Mouse (Mus musculus) forebrain, embryonic 14.5 days (tissue): ENCODE measurements at regions not wholly inside any gene's neighbourhood (a gene's known extent, or its start where the extent isn't known, plus 50 kb on each side); places are given as distances from the start of the nearest gene placed in this dataset.

Source experiments
- ATAC-seq: fragments of 200-750 bp; cut with Nextera tagmentation; 2 replicates; pipeline ENCODE4 v1.8.0; 2017; ENCODE audit warnings: mild to moderate bottlenecking, moderate library complexity
- DNase-seq: peaks from one replicate; pipeline ENCODE4 v3.0.0-alpha.2; 2015; ENCODE audit warnings: low spot score
- H3K27ac ChIP-seq: fragments of 300-500 bp; sonication (generic); 2 replicates; pipeline ENCODE4 v1.5.1; 2014; ENCODE audit warnings: low read depth, mild to moderate bottlenecking, control low read depth, low read length, moderate library complexity
- H3K27me3 ChIP-seq: fragments of 300-500 bp; sonication (generic); replicated peaks from 2 replicates; pipeline ENCODE4 v1.6.1; 2014; ENCODE audit warnings: low read length, control low read depth, mixed read lengths; ENCODE audit not compliant: control insufficient read depth, insufficient read depth
- H3K36me3 ChIP-seq: fragments of 300-500 bp; sonication (generic); 2 replicates; pipeline ENCODE4 v1.6.1; 2014; ENCODE audit warnings: low read length, control low read depth; ENCODE audit not compliant: control insufficient read depth, insufficient read depth
- H3K4me1 ChIP-seq: fragments of 300-500 bp; sonication (generic); 2 replicates; pipeline ENCODE4 v1.6.1; 2014; ENCODE audit warnings: antibody characterized with exemption, low read length, control low read depth; ENCODE audit not compliant: control insufficient read depth, insufficient read depth
- H3K4me2 ChIP-seq: fragments of 300-500 bp; sonication (generic); 2 replicates; pipeline ENCODE4 v1.6.1; 2014; ENCODE audit warnings: mild to moderate bottlenecking, control low read depth, low read length
- H3K4me3 ChIP-seq: fragments of 300-500 bp; sonication (generic); 2 replicates; pipeline ENCODE4 v1.5.1; 2014; ENCODE audit warnings: low read depth, low read length, control low read depth
- H3K9ac ChIP-seq: fragments of 300-500 bp; sonication (generic); 2 replicates; pipeline ENCODE4 v1.6.1; 2014; ENCODE audit warnings: mild to moderate bottlenecking, low read length, control low read depth, moderate library complexity
- H3K9me3 ChIP-seq: fragments of 300-500 bp; sonication (generic); replicated peaks from 2 replicates; pipeline ENCODE4 v1.6.1; 2016; ENCODE audit warnings: low read length, control low read depth, mixed read lengths; ENCODE audit not compliant: control insufficient read depth
- WGBS: fragments of 180-500 bp; shearing (Covaris S2); extraction: QIAGEN DNeasy Blood & Tissue Kit; methylation state at CpG from one replicate; pipeline ENCODE4 v1.1.7; 2014; 5-methylcytosine and 5-hydroxymethylcytosine counted together

DNA sequence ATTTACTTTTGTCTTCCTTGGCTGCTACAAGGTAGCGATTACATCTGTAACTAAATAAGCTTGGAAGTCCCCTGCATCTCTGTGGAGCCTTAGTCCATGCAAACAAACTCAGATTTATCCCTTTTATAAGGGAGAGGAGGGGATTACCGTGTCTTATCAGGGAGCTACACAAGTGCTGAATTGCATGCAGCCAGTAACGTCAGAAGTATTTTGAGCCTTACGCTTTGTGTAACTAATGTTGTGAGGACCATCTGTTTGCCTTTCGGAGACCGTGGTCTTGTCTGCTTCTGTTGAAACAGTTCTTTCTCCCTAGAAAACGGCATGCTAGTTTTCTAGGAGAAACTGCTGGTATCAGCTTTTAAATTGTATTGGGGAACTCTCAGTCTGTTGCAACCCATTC lies 58.0 kb upstream of the Dmrta1 start:
- Histone ChIP-seq H3K9me3 (no peaks in the 10 kb centered on the region), H3K27me3 (no peaks in the 10 kb centered on the region), H3K4me3 (no peak overlapping the region), H3K4me2 (no peak overlapping the region), H3K36me3 (no peaks in the 10 kb centered on the region), H3K27ac (no peak overlapping the region), H3K9ac (no peak overlapping the region), H3K4me1 (peaks cover 3% of the 10 kb centered on the region; the same call in 1 of the 2 replicates)
- DNase-seq: peak; percentile 38
- ATAC-seq: no peak
- WGBS: 44% methylated on average over 7 of the region's 7 CpGs

DNA sequence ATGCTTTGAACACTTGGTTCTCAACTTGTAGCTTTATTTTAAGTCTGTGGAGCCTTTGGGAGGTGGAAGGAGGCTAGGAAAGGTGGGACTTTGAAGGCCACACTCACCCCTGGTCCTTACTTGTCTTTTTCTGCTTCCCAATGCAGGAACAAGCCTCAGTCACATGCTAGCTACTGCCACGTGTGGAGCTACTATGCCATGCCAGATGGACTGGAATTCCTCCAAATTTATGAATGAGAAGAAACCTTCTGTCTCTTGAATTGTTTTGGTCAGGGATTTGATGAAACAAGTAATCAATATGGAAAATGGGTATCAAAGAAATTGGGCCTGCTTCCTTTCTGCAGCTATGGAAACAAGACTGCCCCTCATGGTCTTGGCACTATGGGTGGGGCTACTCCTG lies 74.5 kb upstream of the Dmrta1 start:
- 52% methylated on average over 1 of the region's 1 CpGs for WGBS
- no peak overlapping the region for H3K9ac ChIP-seq
- no peak overlapping the region for H3K27ac ChIP-seq
- DNase-seq (peak; percentile 43), ATAC-seq (no peak)
- H3K4me2 ChIP-seq: no peak overlapping the region
- H3K27me3 ChIP-seq: no peaks in the 10 kb centered on the region
- no peaks in the 10 kb centered on the region for H3K36me3 ChIP-seq
- no peaks in the 10 kb centered on the region for H3K4me1 ChIP-seq
- H3K9me3 ChIP-seq: no peaks in the 10 kb centered on the region
- no peak overlapping the region for H3K4me3 ChIP-seq

DNA sequence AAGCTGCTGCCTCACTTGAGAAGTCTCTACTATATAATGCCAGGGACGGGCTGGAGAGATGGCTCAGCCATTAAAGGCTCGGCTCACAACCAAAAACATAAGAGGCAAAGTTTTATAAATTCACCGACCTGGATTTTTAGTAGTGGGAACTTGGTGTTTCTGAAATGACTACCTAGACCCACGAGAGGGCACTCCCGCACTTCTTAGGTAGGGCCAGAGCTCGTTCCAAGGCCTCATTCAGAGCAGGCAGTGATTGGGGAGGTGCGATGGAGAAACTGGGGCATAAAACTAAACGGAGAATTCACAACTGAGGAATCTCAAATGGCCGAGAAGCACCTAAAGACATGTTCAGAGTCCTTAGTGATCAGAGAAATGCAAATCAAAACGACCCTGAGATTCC lies 103.7 kb upstream of the Dmrta1 start:
- Histone ChIP-seq H3K4me2 (no peak overlapping the region), H3K9ac (no peak overlapping the region), H3K4me3 (no peak overlapping the region), H3K27me3 (no peaks in the 10 kb centered on the region), H3K9me3 (no peaks in the 10 kb centered on the region), H3K4me1 (no peaks in the 10 kb centered on the region), H3K27ac (no peak overlapping the region), H3K36me3 (no peaks in the 10 kb centered on the region)
- 8% methylated on average over 10 of the region's 10 CpGs for WGBS
- DNase-seq (peak; percentile 85), ATAC-seq (peak; percentile 87)

DNA sequence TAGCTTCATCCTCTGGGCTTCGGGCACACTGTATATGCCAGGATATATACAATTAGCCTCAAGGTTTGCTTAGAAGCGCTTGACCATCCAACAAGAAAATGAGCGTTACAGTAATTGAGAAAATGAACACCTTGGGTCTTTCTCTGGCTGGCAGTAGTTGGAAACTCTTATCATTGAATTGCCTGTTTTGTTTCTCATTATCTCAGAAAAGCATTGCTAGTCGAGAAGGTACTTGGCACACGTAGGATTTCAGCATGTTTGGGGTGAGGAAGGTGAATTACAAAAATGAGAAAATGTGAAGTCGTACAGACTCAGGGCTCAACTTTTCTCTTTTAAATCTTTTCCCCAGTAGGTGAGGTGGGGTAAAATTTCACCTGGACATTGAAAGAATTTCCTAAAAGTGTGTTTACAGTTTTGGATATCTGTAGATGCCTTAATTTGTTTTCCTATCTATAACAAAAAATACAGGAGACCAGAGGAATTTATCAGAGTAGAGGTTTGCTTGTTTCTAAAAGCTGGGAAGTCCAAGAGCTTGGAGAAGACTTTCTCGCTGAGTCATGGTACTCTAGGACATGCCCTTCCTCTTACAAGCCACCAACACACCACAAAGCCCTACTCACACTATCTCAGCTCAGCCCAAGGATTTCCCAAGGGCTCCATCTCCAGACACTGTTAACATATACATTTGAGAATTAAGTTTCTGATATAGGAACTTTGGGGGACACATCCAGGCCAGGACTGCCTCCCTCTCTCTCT lies 124.3 kb upstream of the Dmrta1 start:
- Histone ChIP-seq H3K27ac (no peak overlapping the region), H3K4me2 (no peak overlapping the region), H3K4me1 (no peaks in the 10 kb centered on the region), H3K36me3 (no peaks in the 10 kb centered on the region), H3K9ac (no peak overlapping the region), H3K27me3 (no peaks in the 10 kb centered on the region), H3K9me3 (no peaks in the 10 kb centered on the region), H3K4me3 (no peak overlapping the region)
- ATAC-seq: no peak
- 66% methylated on average over 7 of the region's 7 CpGs for whole genome bisulfite sequencing
- DNase-seq: no peak

DNA sequence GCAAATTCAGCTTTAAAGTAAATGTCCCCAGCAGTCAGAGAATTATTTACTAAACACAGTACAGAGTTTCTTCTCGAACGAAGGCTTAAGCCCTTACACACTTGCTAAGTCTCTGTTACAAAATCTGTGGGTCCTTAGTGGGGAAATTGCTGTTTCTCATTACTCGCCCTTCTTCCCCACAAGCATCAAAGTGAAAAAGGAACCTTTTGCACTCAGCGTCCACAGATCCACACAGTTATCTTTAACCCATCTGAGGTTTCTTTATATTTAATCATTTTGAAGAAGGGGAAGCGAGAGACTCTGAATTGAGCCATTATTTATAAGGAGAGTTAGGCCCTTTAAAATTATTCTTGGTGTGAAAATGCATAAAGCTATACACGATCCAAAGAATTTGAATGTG lies 126.7 kb upstream of the Dmrta1 start:
- no peaks in the 10 kb centered on the region for H3K4me1 ChIP-seq
- DNase-seq (no peak), ATAC-seq (no peak)
- H3K9me3 ChIP-seq: no peaks in the 10 kb centered on the region
- no peak overlapping the region for H3K4me3 ChIP-seq
- H3K27ac ChIP-seq: no peak overlapping the region
- no peaks in the 10 kb centered on the region for H3K36me3 ChIP-seq
- H3K4me2 ChIP-seq: no peak overlapping the region
- no peak overlapping the region for H3K9ac ChIP-seq
- 63% methylated on average over 6 of the region's 6 CpGs for WGBS
- no peaks in the 10 kb centered on the region for H3K27me3 ChIP-seq

DNA sequence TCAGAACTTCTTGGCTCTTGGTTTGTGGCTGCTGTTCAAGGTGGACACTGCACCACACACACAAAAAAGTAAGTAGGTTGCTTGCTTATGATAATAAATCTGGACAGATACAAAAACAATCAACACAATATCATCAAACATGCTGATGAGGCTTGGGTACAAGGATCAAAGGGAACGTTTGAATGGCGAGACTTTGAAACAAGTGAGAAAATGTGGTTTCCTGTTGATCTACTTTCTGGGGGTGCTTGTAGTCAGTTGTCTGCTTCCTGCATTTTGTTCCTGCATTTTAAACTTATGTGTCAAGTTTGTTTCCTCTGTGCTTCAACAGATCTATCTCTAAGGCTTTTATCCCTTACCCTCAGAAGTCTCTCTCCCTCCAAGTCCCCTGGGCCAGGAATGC lies 128.7 kb upstream of the Dmrta1 start:
- no peak overlapping the region for H3K9ac ChIP-seq
- H3K4me2 ChIP-seq: no peak overlapping the region
- H3K27ac ChIP-seq: no peak overlapping the region
- DNase-seq (no peak), ATAC-seq (no peak)
- no peaks in the 10 kb centered on the region for H3K27me3 ChIP-seq
- no peaks in the 10 kb centered on the region for H3K4me1 ChIP-seq
- H3K4me3 ChIP-seq: no peak overlapping the region
- H3K9me3 ChIP-seq: no peaks in the 10 kb centered on the region
- 93% methylated on average over 2 of the region's 2 CpGs for WGBS
- no peaks in the 10 kb centered on the region for H3K36me3 ChIP-seq

DNA sequence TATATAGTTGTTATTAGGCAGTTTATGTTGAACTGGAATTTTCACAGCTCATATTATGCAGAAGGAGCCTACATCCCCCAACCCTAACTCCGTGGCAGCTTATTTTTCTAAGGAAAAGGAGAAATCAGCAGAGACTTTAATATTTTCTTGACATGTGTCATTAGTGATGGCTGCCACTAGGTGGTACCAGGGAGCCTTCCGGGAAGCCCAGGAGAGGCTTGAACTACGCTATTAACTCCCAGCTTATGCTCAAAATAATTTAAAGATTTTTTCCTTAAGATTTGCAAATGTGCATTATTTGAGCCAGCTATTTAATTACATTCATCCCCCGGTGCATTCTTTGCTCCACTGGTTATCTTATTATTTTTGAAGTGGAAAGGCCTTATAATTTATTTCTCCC lies 146.8 kb upstream of the Dmrta1 start:
- H3K9me3 ChIP-seq: no peaks in the 10 kb centered on the region
- no peak overlapping the region for H3K4me2 ChIP-seq
- 7% methylated on average over 4 of the region's 4 CpGs for WGBS
- no peak overlapping the region for H3K27ac ChIP-seq
- no peak overlapping the region for H3K9ac ChIP-seq
- peak; percentile 66 for DNase-seq
- no peak overlapping the region for H3K4me3 ChIP-seq
- no peaks in the 10 kb centered on the region for H3K27me3 ChIP-seq
- no peaks in the 10 kb centered on the region for H3K4me1 ChIP-seq
- H3K36me3 ChIP-seq: no peaks in the 10 kb centered on the region
- ATAC-seq: peak; percentile 48; the same call in 1 of the 2 replicates

DNA sequence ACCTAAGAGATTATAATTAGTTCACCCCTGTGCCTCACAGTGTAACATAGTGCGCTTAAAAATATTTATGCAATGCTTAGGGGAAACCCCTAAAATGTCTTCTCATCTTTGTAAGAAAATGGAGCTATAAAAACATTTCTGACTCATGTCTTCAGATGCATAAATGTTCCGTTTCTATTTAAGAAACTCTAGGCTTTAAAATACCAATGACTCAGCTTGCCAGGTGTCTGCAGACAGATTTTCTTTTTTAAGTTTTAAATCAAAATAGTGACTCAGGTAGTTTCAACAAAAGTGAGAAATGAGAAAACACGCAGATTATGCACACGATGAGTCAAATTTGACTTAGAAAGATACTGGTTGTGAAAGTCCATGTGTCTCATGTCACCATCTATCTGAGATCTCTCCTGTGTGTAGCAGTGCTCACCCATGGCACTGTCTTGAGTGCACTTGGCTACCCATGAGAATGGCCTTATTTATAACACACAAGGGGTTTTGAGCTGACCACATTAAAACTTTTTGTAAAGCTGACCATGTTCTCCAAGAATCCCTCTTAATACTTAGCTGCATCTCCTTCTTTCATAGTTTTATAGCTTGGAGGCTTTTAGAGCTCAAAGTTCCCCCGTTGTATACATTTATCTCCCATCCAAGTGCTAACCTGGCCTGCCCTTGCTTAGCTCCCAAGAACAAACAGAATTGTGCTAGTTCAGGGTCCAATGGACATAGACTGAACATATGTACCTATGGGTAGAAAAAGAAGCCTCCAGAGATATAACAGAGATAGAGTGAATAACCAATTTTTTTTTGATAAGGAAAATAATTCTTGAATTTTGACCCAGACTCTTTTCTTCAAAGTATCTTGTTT lies 149.0 kb upstream of the Dmrta1 start:
- Histone ChIP-seq H3K4me3 (no peak overlapping the region), H3K4me1 (no peaks in the 10 kb centered on the region), H3K36me3 (no peaks in the 10 kb centered on the region), H3K4me2 (no peak overlapping the region), H3K9me3 (no peaks in the 10 kb centered on the region), H3K27me3 (no peaks in the 10 kb centered on the region), H3K27ac (no peak overlapping the region), H3K9ac (no peak overlapping the region)
- DNase-seq (no peak), ATAC-seq (no peak)
- 89% methylated on average over 5 of the region's 5 CpGs for WGBS

DNA sequence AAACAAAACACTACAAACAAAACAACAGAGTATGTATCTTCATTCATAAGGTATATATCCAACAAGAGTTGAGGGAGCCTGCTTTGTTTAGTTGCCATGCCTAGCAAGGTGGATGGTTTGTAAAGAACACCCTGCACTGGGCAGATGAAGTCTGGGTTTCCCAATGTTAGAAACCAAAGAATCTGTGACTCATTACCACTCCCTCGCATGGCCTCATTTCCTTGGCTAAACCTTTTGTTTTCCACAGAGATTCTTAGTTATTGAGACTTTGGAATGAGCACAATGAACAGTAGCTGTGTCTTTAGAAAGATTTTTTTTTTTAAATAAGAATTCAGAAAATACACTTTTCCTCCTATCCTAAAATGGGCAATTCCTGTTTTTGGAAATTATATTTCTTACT lies 151.3 kb upstream of the Dmrta1 start:
- H3K36me3 ChIP-seq: no peaks in the 10 kb centered on the region
- WGBS: 32% methylated on average over 1 of the region's 1 CpGs
- H3K4me1 ChIP-seq: no peaks in the 10 kb centered on the region
- no peak overlapping the region for H3K9ac ChIP-seq
- no peaks in the 10 kb centered on the region for H3K9me3 ChIP-seq
- DNase-seq: no peak
- no peak overlapping the region for H3K4me3 ChIP-seq
- H3K4me2 ChIP-seq: no peak overlapping the region
- no peak overlapping the region for H3K27ac ChIP-seq
- H3K27me3 ChIP-seq: peaks cover 7% of the 10 kb centered on the region
- no peak for ATAC-seq
